Mouse (Mus musculus) inflammation-experienced regulatory T-cells (primary cell): ENCODE results near the gene Cda. TPM values are rescaled to one million over a fixed set of nuclear protein-coding genes. Genes with fewer than 3 reads are reported as not detected.

Experiments used
- polyA plus RNA-seq, 2 experiments: library from polyadenylated mRNA; unstranded; fragments of 100-300 nt; shearing (Covaris generic); gene quantifications; one replicate each; pipeline ENCODE4 v1.2.1; 2017

Gene Cda
- polyA plus RNA-seq = 1 to 10 TPM in 1 of 2 experiments, not detected in 1; 1.3 TPM

DNA sequence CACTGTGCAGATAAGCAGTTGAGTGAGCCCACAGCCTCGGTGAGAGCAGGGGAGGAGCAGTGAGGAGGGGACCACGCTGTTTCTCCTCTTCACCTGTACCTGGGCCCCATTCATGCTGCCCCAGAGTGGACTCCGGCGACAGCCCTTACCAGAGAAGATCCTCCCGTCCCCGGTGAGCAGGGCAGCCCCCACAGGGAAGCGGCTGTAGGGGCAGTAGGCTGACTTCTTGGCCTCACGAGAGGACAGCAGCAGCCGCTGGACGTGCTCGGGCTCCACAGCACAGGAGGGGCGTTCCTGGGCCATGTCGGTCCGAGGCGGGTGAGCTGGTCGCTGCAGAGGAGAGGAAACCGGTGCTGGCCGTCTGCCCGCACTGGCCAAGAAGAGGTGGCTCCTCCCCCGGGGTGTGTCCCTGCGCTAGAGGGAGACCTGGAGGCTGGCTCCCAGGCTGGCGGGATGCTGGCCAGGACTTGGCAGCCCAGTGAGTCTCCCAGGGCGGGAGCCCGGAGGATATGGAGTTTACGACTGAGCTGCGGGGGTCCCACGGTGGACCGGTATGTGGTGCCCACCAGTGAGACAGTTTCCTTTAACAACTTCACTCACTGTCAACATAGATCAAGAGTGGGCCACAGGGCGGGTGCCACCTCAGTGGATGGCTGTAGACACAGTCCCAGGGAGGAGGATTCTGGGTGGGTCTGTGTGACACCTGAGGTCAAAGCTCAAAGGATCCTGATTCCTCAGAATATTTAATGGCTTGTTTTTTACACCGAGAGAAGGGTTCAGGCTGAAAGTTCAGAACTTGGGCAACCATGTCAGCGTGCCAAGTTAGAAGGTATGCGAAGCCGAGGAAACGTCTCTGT, at the start of gene Cda:
Gene Cda, minus strand, starts transcription at position 352 of the 857 bp plus-strand sequence.

DNA sequence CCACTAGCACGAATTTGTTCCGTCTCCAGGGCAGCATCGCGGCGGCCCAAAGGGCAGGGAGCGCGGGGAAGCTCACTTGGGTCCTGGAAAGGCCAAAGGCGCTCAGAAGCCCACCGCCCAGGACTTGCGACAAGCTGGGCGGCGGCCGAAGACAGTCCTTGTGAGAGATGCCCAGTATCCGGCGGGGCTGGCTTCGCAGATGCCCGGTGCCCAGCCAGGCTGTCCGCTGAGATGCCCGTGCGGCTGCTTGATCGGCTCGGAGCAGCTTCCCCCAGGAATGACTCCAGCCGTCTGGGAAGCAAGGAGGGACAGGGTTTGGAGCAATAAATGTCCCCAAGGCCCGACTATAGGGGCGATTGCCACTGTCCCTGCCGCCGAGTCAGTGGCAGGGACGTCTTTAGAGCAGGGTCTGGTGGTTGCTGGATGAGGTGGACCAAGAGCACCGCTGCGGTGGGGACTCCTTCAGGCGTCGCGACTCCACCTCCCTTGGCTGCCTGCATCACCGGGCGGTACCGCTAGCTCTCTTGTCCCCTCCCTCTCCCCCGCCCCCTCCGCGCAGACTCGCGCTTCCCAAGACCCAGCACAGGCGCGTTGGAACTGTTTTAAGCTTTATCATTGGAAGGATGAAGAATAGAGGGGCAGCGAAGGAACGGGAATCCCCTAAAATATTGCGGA, 28.3 kb upstream of the Cda start, which contains the start of gene Fam43b:
Gene Fam43b, minus strand, starts transcription at position 558 of the 675 bp plus-strand sequence.

DNA sequence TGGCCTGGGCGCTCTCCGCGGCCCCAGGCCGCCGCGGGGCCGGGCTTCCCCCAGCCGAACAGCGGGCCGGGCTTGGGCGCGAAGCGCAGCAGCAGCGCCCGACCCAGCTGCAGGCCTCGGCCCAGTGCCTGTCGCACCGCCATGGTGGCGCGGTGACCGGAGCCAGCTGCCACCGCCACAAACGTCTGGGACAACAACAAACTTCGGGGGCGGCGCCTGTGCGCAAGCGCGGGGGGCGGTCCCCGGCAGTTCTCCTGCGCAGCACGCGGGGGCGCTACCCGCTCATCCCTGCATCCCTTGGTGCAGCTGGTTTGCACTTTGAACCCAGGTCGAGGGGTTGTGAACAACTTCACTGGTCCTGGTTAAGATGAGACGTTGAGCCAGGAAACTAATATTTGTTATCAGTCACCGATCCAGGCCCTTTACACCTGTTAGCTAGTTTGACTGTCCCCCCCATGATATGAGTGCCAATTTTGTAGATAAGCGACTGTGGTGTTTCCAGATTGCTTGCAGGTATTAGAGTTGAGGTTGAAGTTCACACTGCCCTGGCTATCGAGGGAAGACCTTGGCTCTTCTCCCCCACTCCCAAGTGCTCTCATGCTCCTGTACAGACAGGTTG, 41.6 kb downstream of the Cda start, which contains the start of gene Pink1:
Gene Pink1, minus strand, starts transcription at position 231 of the 619 bp plus-strand sequence.

DNA sequence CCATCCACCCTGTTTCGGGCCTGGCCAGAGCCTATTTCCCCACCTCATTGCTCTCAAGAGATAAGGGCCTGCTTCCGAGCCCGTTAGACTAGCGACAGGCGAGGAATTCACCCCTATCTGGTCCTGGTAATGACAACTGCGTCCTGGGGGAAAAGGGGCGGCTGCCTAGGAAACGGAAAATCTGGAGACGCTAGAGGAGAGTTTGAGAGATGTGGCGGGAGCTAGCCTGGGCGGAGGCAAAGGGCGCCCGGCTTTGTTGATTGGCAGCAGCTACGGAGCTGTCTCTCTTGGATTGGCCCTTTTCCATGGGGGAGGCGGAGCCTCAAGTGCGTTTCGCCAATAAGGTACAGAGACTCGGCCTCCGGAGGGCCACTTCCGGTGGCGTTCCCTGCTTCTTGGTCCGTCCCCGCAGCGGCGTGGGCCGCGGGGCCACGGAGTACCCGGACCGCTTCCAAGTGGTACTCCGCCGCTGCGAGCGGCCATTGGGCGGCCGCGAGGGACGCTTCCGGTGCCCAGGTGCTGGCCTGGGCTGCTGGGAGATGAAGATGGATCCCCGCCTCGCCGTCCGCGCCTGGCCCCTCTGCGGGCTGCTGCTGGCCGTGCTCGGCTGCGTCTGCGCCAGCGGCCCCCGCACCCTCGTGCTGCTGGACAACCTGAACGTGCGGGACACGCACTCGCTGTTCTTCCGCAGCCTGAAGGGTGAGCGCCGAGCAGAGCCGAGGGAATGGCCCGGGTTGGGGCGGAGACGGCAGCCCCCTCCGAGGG, 63.3 kb downstream of the Cda start, which contains the start of gene Ddost:
Gene Ddost, plus strand, starts transcription at position 391 of the 765 bp plus-strand sequence.

Other genes with a start within 250 kb of the Cda start
- 100 to 1,000 TPM; 193 to 197 TPM for gene Hp1bp3, start 151.7 kb downstream of the Cda start, polyA plus RNA-seq
- gene Sh2d5, start 117.6 kb downstream of the Cda start, polyA plus RNA-seq = 1 to 10 TPM in 1 of 2 experiments, under 1 TPM in 1; 0.43 to 1.7 TPM
- 1 to 10 TPM in 1 of 2 experiments, under 1 TPM in 1; 0.27 to 1.1 TPM for gene Kif17, start 117.6 kb downstream of the Cda start, polyA plus RNA-seq
- 100 to 1,000 TPM; 191 to 194 TPM for gene Ddost, start 63.3 kb downstream of the Cda start, polyA plus RNA-seq
- 100 to 1,000 TPM in 1 of 2 experiments, 10 to 100 TPM in 1; 94.5 to 112 TPM for gene Pink1, start 41.7 kb downstream of the Cda start, polyA plus RNA-seq
- under 1 TPM in 1 of 2 experiments, not detected in 1; 0.72 TPM for gene Fam43b, start 28.5 kb upstream of the Cda start, polyA plus RNA-seq
- gene Mul1, start 66.7 kb upstream of the Cda start, polyA plus RNA-seq = 10 to 100 TPM; 10.2 to 10.5 TPM
- gene Camk2n1, start 86.3 kb upstream of the Cda start, polyA plus RNA-seq = 1 to 10 TPM in 1 of 2 experiments, under 1 TPM in 1; 0.82 to 1.2 TPM